In the genomic region with DNA sequence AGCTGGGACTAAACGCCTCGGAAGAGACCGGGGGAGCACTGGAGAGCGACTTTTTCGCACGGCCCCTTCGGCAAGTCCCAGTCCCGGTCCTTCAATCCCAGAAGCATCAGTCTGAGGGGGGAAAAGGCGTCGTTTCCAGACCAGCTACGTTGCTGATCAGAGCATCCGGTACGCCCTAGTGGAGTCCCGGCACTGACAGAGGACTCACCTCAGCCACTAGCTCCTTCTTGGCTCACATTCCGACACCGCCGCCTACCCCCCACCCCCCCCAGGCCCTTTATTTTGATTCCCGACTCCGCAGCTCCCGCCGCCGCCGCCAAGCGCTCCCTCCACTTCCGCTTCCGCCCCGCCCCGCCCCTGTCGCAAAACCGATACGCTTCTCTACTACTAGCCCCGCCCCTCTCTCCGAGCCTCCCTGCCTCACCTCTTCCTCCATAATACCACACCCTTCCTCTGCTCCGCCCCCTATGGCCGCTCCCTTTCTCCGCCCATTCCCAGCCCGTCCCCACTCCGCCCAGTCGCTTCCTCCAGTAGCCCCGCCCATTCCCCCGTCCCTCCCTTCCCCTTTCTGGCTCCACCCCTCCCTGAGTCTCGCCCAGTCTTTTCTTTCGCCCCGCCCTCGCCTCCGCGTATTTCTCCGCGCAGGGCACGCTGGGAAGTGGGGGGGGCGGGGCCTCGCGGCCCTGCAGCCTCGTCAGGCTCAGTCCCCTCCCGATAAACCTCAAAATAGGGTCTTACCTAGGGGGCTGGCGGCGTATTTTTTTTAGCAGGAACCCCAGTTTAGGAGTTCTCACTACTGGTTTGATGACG, we compare ENCODE assay signal across 8 mouse cellular contexts. TPM values are rescaled to one million over a fixed set of nuclear protein-coding genes. Genes with fewer than 3 reads are reported as not detected.
DNase-seq lines count a peak whose midpoint lies in the region; ATAC-seq and TF ChIP-seq lines count a peak whose summit lies in the region.

No protein-coding gene starts in this region.

- peak overlapping the region; percentile 74 for H3K4me2 ChIP-seq in lung, postnatal 0 days (replicated peaks; ENCODE audit: low read depth, low read length)

- H3K9ac ChIP-seq in lung, postnatal 0 days (replicated peaks; ENCODE audit: low read depth) = peak overlapping the region; percentile 75

- peak overlapping the region; percentile 73 for H3K4me3 ChIP-seq in hindbrain, embryonic 10.5 days
- peak overlapping the region; percentile 73 for H3K4me3 ChIP-seq in lung, postnatal 0 days (ENCODE audit: low read depth, low read length)

- no peak for TF ChIP-seq CTCF in lung, postnatal 0 days (IDR thresholded peaks at IDR 0.05)

- no peak; the same call in 1 of the 2 replicates for TF ChIP-seq EP300 in lung, postnatal 0 days (IDR thresholded peaks at IDR 0.05)

- H3K27me3 ChIP-seq in hindbrain, embryonic 10.5 days (ENCODE audit: insufficient read depth, poor library complexity, severe bottlenecking) = no peaks in the 10 kb centered on the region
- H3K27me3 ChIP-seq in lung, postnatal 0 days (replicated peaks; ENCODE audit: insufficient read depth, low read length) = no peaks in the 10 kb centered on the region

- DNase-seq in MN1 (ENCODE audit: low spot score) = peak; percentile 97
- DNase-seq in cerebellum, adult 9-10 months = peak; percentile 99
- DNase-seq in hindbrain, embryonic 10.5 days (ENCODE audit: low spot score) = peak; percentile 100
- DNase-seq in layer of hippocampus, adult 9-11 months = peak; percentile 100
- peak; percentile 100 for DNase-seq in lung, postnatal 0 days (ENCODE audit: low spot score)
- peak; percentile 97 for DNase-seq in ovary, postnatal 14 days (ENCODE audit: low spot score)
- peak; percentile 100 for DNase-seq in thymus, postnatal 14 days

- H3K27ac ChIP-seq in hindbrain, embryonic 10.5 days = peak overlapping the region; percentile 94
- H3K27ac ChIP-seq in lung, postnatal 0 days (ENCODE audit: low read length) = peak overlapping the region; percentile 98

- no peaks in the 10 kb centered on the region for H3K9me3 ChIP-seq in hindbrain, embryonic 10.5 days
- H3K9me3 ChIP-seq in lung, postnatal 0 days (ENCODE audit: low read length) = no peaks in the 10 kb centered on the region

- under 1% methylated on average over 58 of the region's 58 CpGs for WGBS in hindbrain, embryonic 10.5 days
- WGBS in lung, postnatal 0 days = 4% methylated on average over 54 of the region's 58 CpGs

- peak; percentile 94 for ATAC-seq in frontal cortex, adult (ENCODE audit: low TSS enrichment)
- ATAC-seq in lung, postnatal 0 days = peak; percentile 93

- H3K4me1 ChIP-seq in hindbrain, embryonic 10.5 days (replicated peaks) = peaks cover 24% of the 10 kb centered on the region
- H3K4me1 ChIP-seq in lung, postnatal 0 days (ENCODE audit: insufficient read depth, low read depth, low read length) = peaks cover 19% of the 10 kb centered on the region

- no peaks in the 10 kb centered on the region for H3K36me3 ChIP-seq in hindbrain, embryonic 10.5 days
- no peaks in the 10 kb centered on the region for H3K36me3 ChIP-seq in lung, postnatal 0 days (ENCODE audit: insufficient read depth, low read length)

RNA-seq across cellular contexts. Expression of gene Nde1, which starts 3.9 kb away (rescaled TPM):
- polyA plus RNA-seq in hindbrain, embryonic 10.5 days (2016; fragmentation: Nextera tagmentation; extraction: Ambion mirVana) = 151 and 188 TPM in 2 replicates
- polyA plus RNA-seq in lung, postnatal 0 days (2015; fragmentation: Nextera tagmentation; extraction: Ambion mirVana) = 37.7 TPM in 2 replicates

RNA-seq across cellular contexts. Expression of gene Marf1, which starts 4.0 kb away (rescaled TPM):
- 14.3 and 15.3 TPM in 2 replicates for polyA plus RNA-seq in hindbrain, embryonic 10.5 days (2016; fragmentation: Nextera tagmentation; extraction: Ambion mirVana)
- 13.2 and 14.0 TPM in 2 replicates for polyA plus RNA-seq in lung, postnatal 0 days (2015; fragmentation: Nextera tagmentation; extraction: Ambion mirVana)

Comparison
In these comparisons a context has a peak if more than half of its experiments do, and no peak if none do; other contexts are left out.
1. Peak in every context shown above with its lines: DNase-seq, ATAC-seq, H3K4me3 ChIP-seq and H3K27ac ChIP-seq.